ENCODE assay signal across 19 mouse cellular contexts in the genomic region with DNA sequence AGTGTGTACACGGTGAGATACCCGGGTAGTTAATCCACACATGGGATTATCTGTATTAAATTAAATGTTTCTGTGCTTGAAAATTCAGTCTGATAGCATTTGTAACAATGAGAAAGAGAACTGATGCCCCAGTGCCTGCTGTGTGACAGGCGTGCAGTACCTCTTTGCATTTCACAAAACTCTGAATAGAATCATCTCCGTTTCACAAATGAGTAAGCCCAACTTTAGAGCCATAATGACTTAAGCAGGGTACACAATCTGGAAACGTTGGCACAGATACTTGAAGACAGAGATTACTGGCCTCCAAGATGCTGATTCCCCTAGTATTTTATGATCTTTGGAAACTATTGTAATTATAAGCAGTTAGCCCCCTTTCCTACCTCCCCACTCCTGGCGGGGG. TPM values are rescaled to one million over a fixed set of nuclear protein-coding genes. Genes with fewer than 3 reads are reported as not detected.
"Had no signal": no experiment of that assay in that cellular context is flagged by ENCODE, and none has a peak within 500 bp of the region (broad histone marks: within the 10 kb centered on the region; RNA-seq: fewer than 3 reads in every experiment).

No protein-coding gene starts in this region.

- DNase-seq: kidney, adult 11 months; kidney, adult 9 months; kidney, postnatal 36 days; layer of hippocampus, postnatal 36 days; liver, embryonic 13.5 days; lung, adult 18-20 months; retina, postnatal 1 day; right cerebral cortex, postnatal 4 days; spleen, adult 18-20 months; thymus, adult 18-20 months; thymus, postnatal 14 days had no signal

- ATAC-seq: midbrain, embryonic 16.5 days had no signal

- H3K36me3 ChIP-seq: neural tube, embryonic 13.5 days had no signal

- H3K4me3 ChIP-seq: limb, embryonic 13.5 days; liver, embryonic 13.5 days; midbrain, embryonic 12.5 days; neural tube, embryonic 13.5 days had no signal

- H3K4me2 ChIP-seq: limb, embryonic 13.5 days; liver, embryonic 13.5 days; midbrain, embryonic 12.5 days; neural tube, embryonic 13.5 days had no signal

- H3K27me3 ChIP-seq: limb, embryonic 13.5 days; liver, embryonic 13.5 days; midbrain, embryonic 12.5 days; neural tube, embryonic 13.5 days had no signal

- H3K27ac ChIP-seq: kidney, postnatal 0 days; limb, embryonic 13.5 days; liver, embryonic 13.5 days; midbrain, embryonic 12.5 days; neural tube, embryonic 13.5 days had no signal

- H3K9me3 ChIP-seq: limb, embryonic 13.5 days; liver, embryonic 13.5 days; midbrain, embryonic 12.5 days; neural tube, embryonic 13.5 days had no signal

- H3K9ac ChIP-seq: limb, embryonic 13.5 days; liver, embryonic 13.5 days; midbrain, embryonic 12.5 days; neural tube, embryonic 13.5 days had no signal

RNA-seq across cellular contexts. Expression of a gene that starts 13.8 kb away (rescaled TPM):
- total RNA-seq: layer of hippocampus, postnatal 36 days; left cerebral cortex, postnatal 36 days; megakaryocyte-erythroid progenitor cell, adult 5-6 weeks had no signal
- polyA plus RNA-seq: midbrain, embryonic 12.5 days; stomach, embryonic 14.5 days had no signal
